ENCODE assay signal across 8 mouse cellular contexts in genomic region chr5:125056696-125057554, GRCm38 (mm10). TPM values are rescaled to one million over a fixed set of nuclear protein-coding genes. Genes with fewer than 3 reads are reported as not detected.
DNase-seq lines count a peak whose midpoint lies in the region; ATAC-seq and TF ChIP-seq lines count a peak whose summit lies in the region.

No protein-coding gene starts in this region.

- TF ChIP-seq POLR2A in brain, embryonic 14.5 days (IDR thresholded peaks at IDR 0.05; ENCODE audit: borderline replicate concordance, extremely low read depth, insufficient read depth, insufficient read length, poor library complexity, severe bottlenecking), result no peak

- no peaks in the 10 kb centered on the region for H3K36me3 ChIP-seq in intestine, embryonic 16.5 days (ENCODE audit: control insufficient read depth, insufficient read depth, low read length)
- H3K36me3 ChIP-seq in liver, embryonic 16.5 days (ENCODE audit: control insufficient read depth, insufficient read depth), result no peaks in the 10 kb centered on the region
- no peaks in the 10 kb centered on the region for H3K36me3 ChIP-seq in neural tube, embryonic 15.5 days

- H3K27ac ChIP-seq in intestine, embryonic 16.5 days (ENCODE audit: low read length), result peak overlapping the region; percentile 76
- no peak overlapping the region for H3K27ac ChIP-seq in liver, embryonic 16.5 days (ENCODE audit: low read length)
- H3K27ac ChIP-seq in neural tube, embryonic 15.5 days (replicated peaks), result peak overlapping the region; percentile 70

- peaks cover 46% of the 10 kb centered on the region for H3K4me1 ChIP-seq in intestine, embryonic 16.5 days (ENCODE audit: control insufficient read depth, insufficient read depth, low read length)
- H3K4me1 ChIP-seq in liver, embryonic 16.5 days (ENCODE audit: control insufficient read depth, low read depth, low read length), result peaks cover 54% of the 10 kb centered on the region
- H3K4me1 ChIP-seq in neural tube, embryonic 15.5 days, result peaks cover 72% of the 10 kb centered on the region

- peak; percentile 68 for DNase-seq in R1 (ENCODE audit: low read depth, low spot score)
- peak; percentile 47 for DNase-seq in brain, embryonic 14.5 days (ENCODE audit: low read depth)
- peak; percentile 38 to 77 for DNase-seq in gastrocnemius, postnatal 4 days (ENCODE audit: low spot score in 2 of 2)
- no peak for DNase-seq in spleen, adult 18-20 months
- no peak for DNase-seq in frontal cortex, postnatal 36 days (ENCODE audit: low spot score in 2 of 2)

- no peaks in the 10 kb centered on the region for H3K9me3 ChIP-seq in intestine, embryonic 16.5 days (ENCODE audit: control insufficient read depth, low read length)
- H3K9me3 ChIP-seq in liver, embryonic 16.5 days (replicated peaks; ENCODE audit: control insufficient read depth, low read length), result no peaks in the 10 kb centered on the region
- no peaks in the 10 kb centered on the region for H3K9me3 ChIP-seq in neural tube, embryonic 15.5 days (replicated peaks)

- H3K4me2 ChIP-seq in intestine, embryonic 16.5 days (ENCODE audit: low read depth, low read length), result peak overlapping the region; percentile 49
- H3K4me2 ChIP-seq in liver, embryonic 16.5 days (ENCODE audit: low read depth, low read length), result peak overlapping the region; percentile 53
- H3K4me2 ChIP-seq in neural tube, embryonic 15.5 days, result peak overlapping the region; percentile 61

- H3K27me3 ChIP-seq in intestine, embryonic 16.5 days (replicated peaks; ENCODE audit: control insufficient read depth, insufficient read depth, low read length), result no peaks in the 10 kb centered on the region
- peaks cover 23% of the 10 kb centered on the region for H3K27me3 ChIP-seq in liver, embryonic 16.5 days (ENCODE audit: control insufficient read depth, insufficient read depth, low read depth, low read length)
- H3K27me3 ChIP-seq in neural tube, embryonic 15.5 days (replicated peaks), result no peaks in the 10 kb centered on the region

- TF ChIP-seq CTCF in brain, embryonic 14.5 days (IDR thresholded peaks at IDR 0.05; ENCODE audit: borderline replicate concordance, extremely low read depth, insufficient read depth, insufficient read length), result no peak

- peak overlapping the region; percentile 32 for H3K4me3 ChIP-seq in intestine, embryonic 16.5 days (ENCODE audit: low read length)
- H3K4me3 ChIP-seq in liver, embryonic 16.5 days (ENCODE audit: low read depth, low read length), result peak overlapping the region; percentile 47
- H3K4me3 ChIP-seq in neural tube, embryonic 15.5 days (replicated peaks), result peak overlapping the region; percentile 18

- peak; percentile 27 for ATAC-seq in intestine, embryonic 16.5 days
- no peak for ATAC-seq in liver, embryonic 16.5 days (ENCODE audit: low read depth)
- ATAC-seq in neural tube, embryonic 15.5 days (ENCODE audit: low FRiP score), result no peak

- WGBS in intestine, embryonic 16.5 days, result 16% methylated on average over 19 of the region's 19 CpGs
- 25% methylated on average over 19 of the region's 19 CpGs for WGBS in liver, embryonic 16.5 days (ENCODE audit: insufficient replicate concordance)
- 9% methylated on average over 19 of the region's 19 CpGs for WGBS in neural tube, embryonic 15.5 days

- 0 out of 2 replicates have a peak overlapping the region, but pooled peaks have one; percentile 48 for H3K9ac ChIP-seq in intestine, embryonic 16.5 days (ENCODE audit: low read depth, low read length)
- no peak overlapping the region; the same call in 1 of the 2 replicates for H3K9ac ChIP-seq in liver, embryonic 16.5 days (ENCODE audit: low read depth, low read length)
- H3K9ac ChIP-seq in neural tube, embryonic 15.5 days (replicated peaks), result peak overlapping the region; percentile 37

RNA-seq across cellular contexts. Expression of gene Rflna, which starts 53.9 kb away (rescaled TPM):
- 7.7 and 8.4 TPM in 2 replicates for polyA plus RNA-seq in brain, embryonic 14.5 days (2012; rRNA removed)
- total RNA-seq in gastrocnemius, postnatal 4 days (2021), result 1 to 10 TPM; 2.0 to 2.3 TPM
- 1.5 and 1.7 TPM in 2 replicates for polyA plus RNA-seq in intestine, embryonic 16.5 days (2015; fragmentation: Nextera tagmentation; extraction: Ambion mirVana)
- 0.18 and 0.21 TPM in 2 replicates for polyA plus RNA-seq in liver, embryonic 16.5 days (2015; fragmentation: Nextera tagmentation; extraction: Ambion mirVana)
- polyA plus RNA-seq in neural tube, embryonic 15.5 days (2015; fragmentation: Nextera tagmentation; extraction: Ambion mirVana), result 6.7 and 7.7 TPM in 2 replicates

Comparison
In these comparisons a context has a peak if more than half of its experiments do, and no peak if none do; other contexts are left out.
1. DNase-seq: peak in R1 (single experiment), brain, embryonic 14.5 days (single experiment) and gastrocnemius, postnatal 4 days (2 of 2); none in spleen, adult 18-20 months (0 of 2) and frontal cortex, postnatal 36 days (0 of 2).
2. Peak in every context shown above with its lines, with median percentiles within 50 percentile points of each other: H3K4me2 ChIP-seq and H3K4me3 ChIP-seq.